Mouse (Mus musculus) bone marrow, adult 2 months (tissue): ENCODE data around the gene Sstr3.

ENCODE experiments used
- CTCF ChIP-seq: fragments of 200-500 bp; IDR thresholded peaks from 2 replicates; pipeline ENCODE4 v1.5.1; 2011; ENCODE audit warnings: low read length, control low read depth; ENCODE audit not compliant: control insufficient read depth, insufficient read depth
- POLR2A ChIP-seq: fragments of 200-500 bp; IDR thresholded peaks from 2 replicates; pipeline ENCODE4 v1.6.1; 2011; ENCODE audit warnings: low read depth, mild to moderate bottlenecking, control low read depth, low read length, borderline replicate concordance; ENCODE audit not compliant: control insufficient read depth

DNA sequence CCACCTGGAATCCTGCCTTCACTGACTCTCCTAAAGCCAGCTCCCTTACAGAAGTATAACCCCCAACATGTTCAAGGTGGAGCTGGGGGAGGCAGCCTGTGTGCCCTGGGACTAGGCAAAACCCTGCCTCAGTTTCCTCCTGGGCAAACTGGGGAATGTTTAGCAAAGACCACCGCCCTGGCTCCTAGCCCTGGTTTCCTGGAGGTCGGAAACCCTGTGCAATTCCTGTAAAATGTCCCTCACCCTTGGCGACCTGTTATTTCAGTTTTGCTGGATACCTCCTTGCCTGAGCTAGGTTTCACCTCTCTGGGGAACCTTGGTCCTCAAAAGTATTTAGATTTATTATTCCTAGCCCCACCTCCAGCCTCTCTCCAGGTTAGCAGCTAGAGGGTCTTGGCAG, 14.3 kb downstream of the Sstr3 start:
- TF ChIP-seq CTCF: no peak
- TF ChIP-seq POLR2A: no peak
